Mouse (Mus musculus) CD8-positive naive resting alpha-beta T cell, adult 2 months (primary cell): ENCODE results near the gene Gm43720.
"Not testable (repeated sequence)": the region's sequence is repeated elsewhere in the genome, so short reads cannot be mapped to it uniquely, and the experiment has no call there.

Experiments used
- DNase-seq, 2 experiments: peaks; one replicate each; pipeline ENCODE4 v3.0.0; 2022; ENCODE audit warnings: low read depth in 2 of 2, low spot score in 2 of 2

Gm43720 gene

GRCm38 (mm10) chr5:138222111-138222510 lies 57.6 kb downstream of the Gm43720 start:
- DNase-seq = peak; percentile 67 to 70

DNA sequence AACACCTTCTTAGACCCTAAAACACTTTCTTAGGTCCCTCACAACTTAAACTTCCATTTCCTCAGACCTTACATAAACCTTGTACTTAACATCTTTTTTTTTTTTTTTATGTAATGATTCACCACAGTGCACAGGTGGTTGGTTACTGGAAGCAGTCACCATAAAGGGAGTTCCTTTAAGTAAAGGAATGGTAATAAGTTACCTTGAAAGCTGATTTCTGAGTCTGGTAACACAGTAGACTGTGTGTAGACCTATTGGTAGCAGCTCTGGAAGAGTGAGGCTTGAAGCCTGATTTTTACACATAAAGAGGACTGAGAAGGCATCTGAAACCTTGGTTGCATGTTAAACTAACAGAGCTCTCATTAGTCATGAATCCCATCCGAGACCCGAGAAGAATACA lies 59.9 kb downstream of the Gm43720 start:
- no peak for DNase-seq

DNA sequence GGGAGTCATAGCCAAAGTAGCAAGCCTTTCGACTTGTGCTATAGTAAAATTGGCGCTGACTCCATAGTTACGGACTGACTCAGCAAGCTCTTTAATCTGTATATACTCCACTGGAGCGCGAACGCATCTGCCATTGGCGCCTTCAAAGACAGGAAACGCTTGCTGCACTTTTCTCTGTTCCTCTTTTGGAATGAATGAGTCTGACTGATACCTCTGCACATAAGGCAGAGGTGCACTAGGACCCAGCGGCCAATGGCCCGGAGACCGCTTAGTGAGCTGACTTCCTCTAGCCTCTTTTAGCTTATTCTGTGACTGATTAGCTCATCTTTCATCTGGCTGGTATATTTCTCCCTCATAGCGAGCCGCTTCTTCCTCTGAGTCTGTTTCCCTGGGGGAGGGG lies 63.1 kb downstream of the Gm43720 start:
- not testable (repeated sequence) for DNase-seq
